Mouse (Mus musculus) G1E-ER4 (cell line): ENCODE data around the gene Ppat. TPM values are rescaled to one million over a fixed set of nuclear protein-coding genes. Genes with fewer than 3 reads are reported as not detected.

Experiments
- GATA1 ChIP-seq: IDR thresholded peaks from one replicate; pipeline ENCODE4 v1.8.0; 2012; ENCODE audit warnings: low read length, inconsistent platforms
- polyA plus RNA-seq: library from polyadenylated mRNA; stranded (reverse); fragments of >175 nt; gene quantifications from 2 replicates; pipeline ENCODE4 v1.2.3, GENCODE M21; 2012

The Ppat gene
- 25.8 and 31.2 TPM in 2 replicates for polyA plus RNA-seq

DNA sequence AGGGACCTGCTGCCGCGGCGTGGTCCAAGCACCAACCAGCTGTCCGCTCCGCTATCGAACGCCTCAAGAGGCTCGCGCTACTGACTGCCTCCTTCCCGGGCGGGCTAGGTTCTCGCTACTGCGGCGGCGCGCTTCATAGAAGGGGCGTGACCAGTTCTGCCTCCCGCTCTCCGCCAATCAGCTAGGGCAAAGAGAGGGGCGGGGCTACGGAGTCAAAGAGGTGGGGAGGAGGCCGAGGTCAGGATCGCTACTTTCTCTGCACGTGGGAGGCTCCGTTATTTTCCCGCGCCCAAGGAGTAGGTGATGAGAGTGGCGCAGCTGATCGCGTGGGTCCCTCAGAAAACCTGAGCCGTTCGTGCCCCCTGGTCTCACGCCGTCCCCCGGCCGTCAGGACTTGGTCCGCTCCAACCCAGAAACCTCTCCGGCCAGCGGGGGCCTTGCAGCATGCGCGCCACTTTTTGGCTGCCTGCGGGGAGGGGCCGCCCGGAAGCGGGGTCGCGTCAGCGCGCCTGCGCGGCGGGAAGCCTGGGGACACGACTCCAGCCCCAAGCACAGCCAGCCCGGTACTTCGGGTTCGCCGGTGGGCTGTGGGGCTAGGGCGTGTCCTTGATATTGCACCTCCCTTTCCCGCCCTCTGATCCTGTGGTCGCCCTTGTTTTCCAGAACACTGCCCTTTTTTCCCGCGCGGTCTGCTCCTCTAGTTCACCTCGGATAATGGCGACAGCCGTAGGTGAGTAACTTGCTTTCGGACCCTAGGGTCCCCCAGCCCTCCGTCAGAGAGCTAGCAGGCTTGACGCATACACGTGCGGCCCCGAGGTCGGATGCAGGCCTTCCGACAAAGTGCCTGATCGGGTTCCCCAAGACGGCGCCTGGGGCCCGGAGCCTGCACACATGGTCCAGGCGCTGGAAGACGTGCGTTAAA, at the start of gene Ppat, which contains the start of gene Paics:
TSS of gene Ppat (minus strand) at position 473 of the 922 bp plus-strand sequence.
TSS of gene Paics (plus strand) at position 202 of the 922 bp plus-strand sequence.
- TF ChIP-seq GATA1, result no peak

DNA sequence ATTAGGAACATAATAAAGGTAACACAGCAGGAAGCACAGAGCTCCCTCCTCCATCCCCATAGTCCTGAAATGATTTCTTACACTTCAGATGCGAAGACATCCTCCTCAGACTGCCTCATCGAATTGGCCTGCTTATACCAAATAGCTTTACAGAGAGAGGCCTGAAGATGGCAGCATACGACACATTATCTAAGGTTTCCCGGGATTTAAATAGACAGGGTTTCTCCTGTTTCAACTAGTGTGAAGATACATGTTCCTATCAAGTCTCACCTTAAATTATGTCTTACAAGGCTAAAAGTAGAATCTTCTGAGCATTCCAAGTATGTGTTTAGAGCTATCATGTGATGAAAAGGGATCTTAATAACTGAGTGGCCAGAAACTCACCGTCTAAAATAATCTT, 47.0 kb upstream of the Ppat start:
- TF ChIP-seq GATA1, result no peak

DNA sequence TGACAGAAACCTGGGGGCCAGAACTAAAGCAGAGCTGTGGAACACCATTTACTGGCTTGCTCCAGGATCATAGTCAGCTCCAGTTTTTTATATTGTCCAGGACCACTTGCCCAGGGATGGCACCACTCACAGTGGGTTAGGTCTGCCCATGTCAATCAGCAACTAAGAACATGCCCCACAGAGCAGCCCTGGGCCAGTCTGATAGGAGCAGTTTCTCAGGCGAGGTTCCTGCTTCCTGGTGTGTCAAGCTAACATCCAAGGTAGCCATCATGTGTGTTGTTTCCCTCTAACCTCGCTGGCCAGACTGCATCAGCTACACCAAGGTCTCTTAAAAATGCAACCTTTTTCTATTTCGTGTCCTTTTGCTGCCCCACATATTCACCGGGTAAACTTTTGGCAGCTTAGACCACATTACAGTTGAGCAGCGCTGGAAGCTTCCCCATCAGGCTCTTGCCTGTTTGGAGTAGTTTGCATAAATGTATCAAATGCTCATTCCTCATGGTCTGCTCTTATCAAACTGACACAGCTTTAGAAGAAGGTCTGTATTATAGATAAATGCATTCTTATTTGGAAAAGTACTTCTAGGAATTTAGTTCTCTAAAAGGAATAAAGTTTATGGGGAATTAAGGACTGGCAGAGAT, 41.9 kb upstream of the Ppat start:
- TF ChIP-seq GATA1, result no peak

DNA sequence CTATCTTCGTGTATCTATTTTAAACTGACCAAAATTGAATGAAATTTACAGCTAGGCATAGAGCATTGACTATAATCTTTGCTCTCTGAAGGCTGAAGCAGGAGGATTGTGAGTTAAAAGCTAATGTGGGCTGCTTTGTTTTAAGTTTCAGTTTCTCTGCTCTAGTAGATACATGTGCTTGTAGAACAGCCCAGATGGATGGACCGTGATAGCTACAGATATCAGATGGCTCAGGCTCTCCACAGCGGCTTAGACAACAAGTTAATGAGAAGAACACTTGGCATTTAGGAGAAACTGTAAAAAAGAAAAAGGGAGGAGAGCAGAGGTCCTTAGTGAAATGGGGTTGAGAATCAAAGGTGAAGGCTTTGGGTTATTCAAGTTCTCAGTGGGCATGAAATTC, 39.4 kb upstream of the Ppat start:
- TF ChIP-seq GATA1, result no peak

GRCm38 (mm10) chr5:76984015-76984414, 32.6 kb upstream of the Ppat start:
- no peak for TF ChIP-seq GATA1

GRCm38 (mm10) chr5:76975736-76976135, 24.4 kb upstream of the Ppat start:
- no peak for TF ChIP-seq GATA1

DNA sequence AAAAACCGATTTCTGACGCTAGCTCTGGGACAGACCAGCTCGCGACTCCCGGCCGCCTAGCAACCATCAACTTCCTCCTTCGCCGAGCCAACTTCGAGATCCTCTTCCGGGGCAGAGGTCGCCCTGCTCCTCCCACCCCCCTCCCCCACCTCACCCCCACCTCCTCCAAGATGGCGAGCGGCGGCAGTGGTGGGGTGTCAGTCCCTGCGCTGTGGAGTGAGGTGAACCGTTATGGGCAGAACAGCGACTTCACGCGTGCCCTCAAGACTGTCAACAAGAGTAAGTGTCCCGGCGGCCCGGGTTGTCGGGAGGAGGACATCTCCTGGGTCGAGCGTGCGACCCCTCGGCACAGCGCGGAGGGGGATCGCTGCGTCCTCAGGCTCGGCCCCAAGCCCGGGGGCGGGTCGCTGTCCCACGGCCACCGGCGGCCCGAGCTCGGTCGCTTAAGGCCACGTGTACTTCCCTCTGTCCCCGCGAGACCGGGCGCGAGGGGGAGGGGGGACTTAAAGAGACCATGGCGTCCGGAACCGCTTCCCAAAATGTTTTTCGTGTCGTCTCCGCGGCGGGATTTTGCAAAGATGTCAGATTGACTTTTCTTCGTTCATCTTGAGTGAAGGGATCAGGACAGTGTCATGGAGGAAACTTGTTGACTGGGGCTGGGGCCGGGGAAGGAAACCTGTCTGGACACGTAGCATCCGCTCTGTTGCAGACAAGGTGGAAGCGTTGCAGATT, 23.3 kb upstream of the Ppat start, which contains the start of gene Srp72:
TSS of gene Srp72 (plus strand) at position 130 of the 732 bp plus-strand sequence.
- TF ChIP-seq GATA1, result no peak

GRCm38 (mm10) chr5:76974207-76974553, 22.8 kb upstream of the Ppat start:
- TF ChIP-seq GATA1, result no peak

GRCm38 (mm10) chr5:76973488-76973887, 22.1 kb upstream of the Ppat start:
- TF ChIP-seq GATA1, result no peak

- TF ChIP-seq GATA1, result no peak
These were observed 17.9 kb upstream of the Ppat start for GRCm38 (mm10) chr5:76969250-76969649.

DNA sequence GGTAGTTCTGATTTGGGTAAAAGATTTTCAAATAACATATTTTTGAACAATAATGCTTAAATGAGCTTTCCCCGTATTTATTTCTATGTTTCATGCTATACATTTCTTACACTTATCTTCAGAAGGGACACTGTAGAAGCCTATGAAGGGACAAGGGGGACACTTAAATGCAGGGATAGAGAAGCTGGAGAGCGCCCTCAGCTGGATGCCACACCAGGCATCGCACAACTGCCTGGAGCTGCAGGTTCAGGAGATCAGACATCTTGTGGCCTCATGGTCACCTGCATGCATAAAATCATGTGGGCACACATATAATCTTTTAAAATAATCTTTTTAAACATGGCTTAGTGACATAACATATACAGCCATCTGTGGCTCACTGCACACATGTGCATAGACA, 13.3 kb upstream of the Ppat start:
- TF ChIP-seq GATA1, result no peak

GRCm38 (mm10) chr5:76962545-76962944, 11.2 kb upstream of the Ppat start:
- no peak for TF ChIP-seq GATA1

DNA sequence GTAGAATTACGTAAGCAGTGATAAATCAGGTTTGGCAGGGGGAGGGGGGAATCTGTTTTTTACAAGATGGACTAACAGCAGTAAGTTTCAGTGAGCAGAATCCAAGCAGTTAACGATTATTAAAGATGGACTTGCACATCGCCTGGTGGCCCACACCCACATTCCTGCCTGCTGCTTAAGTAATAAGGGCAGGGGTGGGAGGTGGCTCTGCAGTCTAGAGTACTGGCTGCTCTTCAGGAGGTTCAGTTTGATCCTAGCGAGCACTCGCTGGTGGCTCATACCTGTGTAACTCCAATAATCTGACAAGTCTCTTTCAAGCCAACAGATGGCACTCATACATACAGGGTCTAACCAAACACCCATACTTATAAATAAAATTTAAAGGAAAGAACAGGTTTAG, 8.2 kb upstream of the Ppat start:
- TF ChIP-seq GATA1, result no peak

DNA sequence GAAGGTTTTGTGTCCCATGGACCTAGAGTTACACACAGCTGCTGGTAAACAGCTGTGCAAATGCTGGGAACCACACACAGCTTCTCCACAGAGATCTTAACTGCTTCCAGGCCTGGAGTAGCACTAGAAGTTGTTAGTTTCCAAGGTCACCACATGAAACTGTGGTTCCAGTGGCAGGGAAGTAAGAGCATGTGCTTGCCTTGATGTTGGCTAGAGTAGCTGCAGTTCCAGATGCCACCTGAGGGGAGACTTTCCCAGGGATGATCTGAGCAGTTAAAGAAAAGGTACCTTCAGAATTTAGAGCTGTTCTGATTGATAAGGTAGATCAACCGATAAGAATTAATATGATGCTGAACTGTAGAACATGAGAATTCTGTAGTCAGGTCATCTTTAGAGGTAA, 6.6 kb upstream of the Ppat start:
- TF ChIP-seq GATA1, result no peak

DNA sequence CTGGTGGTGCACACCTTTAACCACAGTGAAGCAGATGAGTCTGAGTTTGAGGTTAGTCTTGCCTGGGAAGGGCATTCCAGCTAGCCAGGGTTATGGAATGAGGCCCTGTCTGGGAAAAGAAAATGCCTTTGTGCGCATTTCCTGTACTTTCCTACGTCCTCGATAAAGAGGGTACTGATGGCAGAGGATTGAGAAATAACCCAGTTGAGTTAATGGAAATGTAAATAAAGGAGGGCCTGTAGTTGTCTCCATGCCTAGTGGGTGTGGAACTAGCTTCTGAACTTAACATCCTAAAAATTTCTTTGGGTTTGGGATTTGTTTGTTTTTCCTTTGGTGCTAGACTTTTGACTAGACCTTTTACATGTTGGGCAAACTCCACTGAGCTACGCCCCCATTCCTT, 4.1 kb upstream of the Ppat start:
- TF ChIP-seq GATA1, result no peak
